Mouse (Mus musculus) macrophage (primary cell): ENCODE results near the gene Morn1. TPM values are rescaled to one million over a fixed set of nuclear protein-coding genes. Genes with fewer than 3 reads are reported as not detected.
A peak's percentile ranks its signal among the peaks of the same experiment; 100 is the strongest.

Experiments used
- H3K27ac ChIP-seq: fragments of 350-480 bp; formaldehyde crosslinking; 2 replicates; pipeline ENCODE4 v1.9.0; 2021
- H3K36me3 ChIP-seq: fragments of 350-480 bp; formaldehyde crosslinking; 2 replicates; pipeline ENCODE4 v1.9.0; 2021; ENCODE audit errors: inconsistent target
- H3K4me3 ChIP-seq: fragments of 350-480 bp; formaldehyde crosslinking; 2 replicates; pipeline ENCODE4 v1.9.0; 2021; ENCODE audit errors: inconsistent target
- H3K79me2 ChIP-seq: fragments of 350-480 bp; formaldehyde crosslinking; 2 replicates; pipeline ENCODE4 v1.9.0; 2021; ENCODE audit errors: inconsistent target
- WGBS: methylation state at CpG from one replicate; pipeline ENCODE4 v1.1.7; 2026; ENCODE audit warnings: inconsistent platforms; ENCODE audit not compliant: missing documents; 5-methylcytosine and 5-hydroxymethylcytosine counted together
- polyA plus RNA-seq: library from polyadenylated mRNA; stranded (reverse); fragments of 250-400 nt; gene quantifications from 3 replicates; pipeline ENCODE4 v1.2.4, GENCODE M21; 2018; ENCODE audit warnings: inconsistent platforms
- total RNA-seq, 78 experiments: library from RNA; depleted of rRNA; stranded (reverse); fragments of 250-400 nt; gene quantifications; 1 replicate in 9 of 78; 2 replicates in 24 of 78; 3 replicates in 43 of 78; 4 replicates in 2 of 78; pipeline ENCODE4 v1.2.4; 2018; ENCODE audit warnings: inconsistent platforms in 56 of 78

Gene Morn1
- total RNA-seq (2018; cell fraction: chromatin; rRNA removed) = 10 to 100 TPM in 19 of 26 experiments, 1 to 10 TPM in 7; 4.5 to 28.2 (median 18.7) TPM
- total RNA-seq (2018; cell fraction: cytosol; rRNA removed) = 1 to 10 TPM in 22 of 26 experiments, under 1 TPM in 4; 0.81 to 3.7 (median 1.4) TPM
- total RNA-seq (2018; cell fraction: nucleus; rRNA removed) = 10 to 100 TPM in 8 of 26 experiments, 1 to 10 TPM in 18; 1.4 to 17.2 (median 6.5) TPM
- polyA plus RNA-seq = 0.93 to 6.7 TPM (median 1.7 TPM) in 3 replicates

DNA sequence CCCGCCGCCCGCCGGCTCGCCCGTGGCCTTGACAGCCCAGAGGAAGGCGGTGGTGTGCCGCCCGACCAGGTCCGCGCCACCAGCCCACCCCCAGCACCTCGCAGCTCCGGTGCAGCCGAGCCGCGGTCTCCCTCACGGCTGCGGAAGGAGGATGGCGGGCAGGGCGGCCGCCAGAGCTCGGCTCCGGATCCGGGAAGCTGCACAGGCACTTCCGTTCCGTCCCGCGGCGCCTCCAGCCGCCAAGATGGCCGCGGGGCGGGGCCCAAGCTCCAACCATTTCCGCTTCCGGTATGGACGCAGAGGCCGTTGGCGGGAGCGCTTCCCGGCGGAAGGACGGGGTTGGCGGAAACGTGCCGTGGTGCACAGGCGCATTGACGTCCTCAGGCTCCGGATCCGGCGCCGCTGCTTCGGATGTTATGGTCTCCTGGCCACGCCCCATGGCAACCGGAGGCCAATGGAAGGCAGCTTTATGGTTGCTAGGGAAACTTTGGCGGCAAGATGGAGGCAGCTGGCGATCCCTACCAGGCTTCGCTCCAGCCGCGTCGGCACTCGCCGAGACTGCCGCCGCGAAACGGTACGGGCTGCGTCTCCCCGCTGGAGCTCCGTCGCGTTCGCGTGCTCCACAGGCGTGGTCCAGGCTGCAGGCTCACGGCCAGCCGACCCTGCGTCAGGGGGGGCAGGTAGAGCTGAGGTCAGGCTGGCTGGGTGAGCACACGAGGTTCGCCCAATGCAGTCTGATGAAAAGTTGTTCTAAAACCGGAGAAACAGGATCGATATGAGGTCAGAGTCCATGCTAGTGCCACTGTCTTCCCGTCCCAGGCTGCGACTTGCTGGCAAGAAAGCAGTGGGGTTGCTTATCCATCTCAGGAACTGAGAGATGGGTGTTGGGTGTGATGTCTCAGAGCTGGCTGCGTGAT, at the start of gene Morn1, which contains the start of gene Rer1:
Gene Morn1 (plus strand): TSS at position 470 of the 917 bp plus-strand sequence.
Gene Rer1 (minus strand): TSS at position 275 of the 917 bp plus-strand sequence.
- peak within 1 kb of the TSS; percentile 92 for H3K4me3 ChIP-seq
- peaks cover 7% of the 10 kb centered on the region; the same call in 1 of the 2 replicates for H3K36me3 ChIP-seq
- H3K79me2 ChIP-seq = peaks cover 44% of the 10 kb centered on the region
- under 1% methylated on average over 75 of the region's 85 CpGs for WGBS
- peak within 1 kb of the TSS; percentile 37 for H3K27ac ChIP-seq

- 70% methylated on average over 9 of the region's 9 CpGs for WGBS
- Histone ChIP-seq H3K79me2 (no peaks in the 10 kb centered on the region), H3K36me3 (no peaks in the 10 kb centered on the region), H3K27ac (no peak overlapping the region), H3K4me3 (no peak overlapping the region)
Measured at GRCm38 (mm10) chr4:155040197-155040596, 46.2 kb upstream of the Morn1 start.

GRCm38 (mm10) chr4:155040696-155041095, 45.7 kb upstream of the Morn1 start:
- H3K79me2 ChIP-seq = no peaks in the 10 kb centered on the region
- 69% methylated on average over 6 of the region's 6 CpGs for WGBS
- H3K27ac ChIP-seq = no peak overlapping the region
- H3K36me3 ChIP-seq = no peaks in the 10 kb centered on the region
- no peak overlapping the region for H3K4me3 ChIP-seq

- WGBS = 5% methylated on average over 58 of the region's 65 CpGs
- no peak overlapping the region for H3K4me3 ChIP-seq
- H3K27ac ChIP-seq = no peak overlapping the region
- no peaks in the 10 kb centered on the region for H3K36me3 ChIP-seq
- H3K79me2 ChIP-seq = no peaks in the 10 kb centered on the region
Measured at GRCm38 (mm10) chr4:155042606-155043288, 43.6 kb upstream of the Morn1 start.

- Histone ChIP-seq H3K27ac (no peak overlapping the region), H3K36me3 (no peaks in the 10 kb centered on the region), H3K79me2 (no peaks in the 10 kb centered on the region), H3K4me3 (no peak overlapping the region)
- 3% methylated on average over 18 of the region's 25 CpGs for WGBS
Measured at GRCm38 (mm10) chr4:155043289-155043625, 43.1 kb upstream of the Morn1 start.

- Histone ChIP-seq H3K27ac (no peak overlapping the region), H3K79me2 (no peaks in the 10 kb centered on the region), H3K36me3 (no peaks in the 10 kb centered on the region), H3K4me3 (no peak overlapping the region)
- WGBS = 84% methylated on average over 14 of the region's 14 CpGs
Measured at GRCm38 (mm10) chr4:155046636-155047035, 39.7 kb upstream of the Morn1 start.

DNA sequence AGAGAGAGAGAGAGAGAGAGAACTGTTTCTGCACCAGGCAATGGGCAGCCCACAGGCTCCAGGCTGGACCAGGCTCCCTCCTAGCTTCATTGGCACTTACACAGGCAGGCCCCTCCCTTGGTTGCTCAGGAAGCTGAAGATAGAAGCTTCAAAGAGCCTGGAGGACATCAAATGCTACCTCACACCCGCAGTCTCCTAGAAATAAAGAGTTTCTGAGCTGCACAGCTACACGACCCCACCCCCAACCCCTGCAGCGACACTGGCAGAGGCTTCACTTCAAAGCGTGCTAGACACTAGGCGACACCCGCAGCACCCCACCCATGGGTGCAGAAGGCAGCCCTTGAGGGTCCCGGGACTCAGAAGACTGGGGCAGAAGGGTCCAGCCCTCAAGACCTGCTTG, 36.3 kb upstream of the Morn1 start:
- Histone ChIP-seq H3K4me3 (no peak overlapping the region), H3K36me3 (no peaks in the 10 kb centered on the region), H3K27ac (no peak overlapping the region), H3K79me2 (no peaks in the 10 kb centered on the region)
- WGBS = 73% methylated on average over 7 of the region's 7 CpGs

- 71% methylated on average over 10 of the region's 10 CpGs for WGBS
Measured at GRCm38 (mm10) chr4:155056724-155057123, 29.7 kb upstream of the Morn1 start, which contains the start of gene Plch2. TSS of gene Plch2 (minus strand) at chr4:155056784.

GRCm38 (mm10) chr4:155058325-155058724, 28.1 kb upstream of the Morn1 start:
- WGBS = 51% methylated on average over 10 of the region's 10 CpGs
- Histone ChIP-seq H3K79me2 (no peaks in the 10 kb centered on the region), H3K4me3 (no peak overlapping the region), H3K27ac (no peak overlapping the region), H3K36me3 (no peaks in the 10 kb centered on the region)

More at GRCm38 (mm10) chr4:155056724-155057123, 29.7 kb upstream of the Morn1 start, which contains the start of gene Plch2:
- Histone ChIP-seq H3K79me2 (no peaks in the 10 kb centered on the region), H3K36me3 (no peaks in the 10 kb centered on the region), H3K4me3 (no peak within 1 kb of the TSS), H3K27ac (no peak within 1 kb of the TSS)

GRCm38 (mm10) chr4:155063895-155064294, 22.5 kb upstream of the Morn1 start:
- H3K79me2 ChIP-seq = no peaks in the 10 kb centered on the region; the same call in 1 of the 2 replicates
- WGBS = 88% methylated on average over 3 of the region's 3 CpGs
- H3K4me3 ChIP-seq = no peak overlapping the region
- no peaks in the 10 kb centered on the region for H3K36me3 ChIP-seq
- H3K27ac ChIP-seq = no peak overlapping the region

GRCm38 (mm10) chr4:155064474-155064873, 21.9 kb upstream of the Morn1 start:
- 96% methylated on average over 2 of the region's 2 CpGs for WGBS
- H3K79me2 ChIP-seq = no peaks in the 10 kb centered on the region; the same call in 1 of the 2 replicates
- H3K27ac ChIP-seq = no peak overlapping the region
- no peak overlapping the region for H3K4me3 ChIP-seq
- H3K36me3 ChIP-seq = peaks cover 1% of the 10 kb centered on the region; the same call in 1 of the 2 replicates

DNA sequence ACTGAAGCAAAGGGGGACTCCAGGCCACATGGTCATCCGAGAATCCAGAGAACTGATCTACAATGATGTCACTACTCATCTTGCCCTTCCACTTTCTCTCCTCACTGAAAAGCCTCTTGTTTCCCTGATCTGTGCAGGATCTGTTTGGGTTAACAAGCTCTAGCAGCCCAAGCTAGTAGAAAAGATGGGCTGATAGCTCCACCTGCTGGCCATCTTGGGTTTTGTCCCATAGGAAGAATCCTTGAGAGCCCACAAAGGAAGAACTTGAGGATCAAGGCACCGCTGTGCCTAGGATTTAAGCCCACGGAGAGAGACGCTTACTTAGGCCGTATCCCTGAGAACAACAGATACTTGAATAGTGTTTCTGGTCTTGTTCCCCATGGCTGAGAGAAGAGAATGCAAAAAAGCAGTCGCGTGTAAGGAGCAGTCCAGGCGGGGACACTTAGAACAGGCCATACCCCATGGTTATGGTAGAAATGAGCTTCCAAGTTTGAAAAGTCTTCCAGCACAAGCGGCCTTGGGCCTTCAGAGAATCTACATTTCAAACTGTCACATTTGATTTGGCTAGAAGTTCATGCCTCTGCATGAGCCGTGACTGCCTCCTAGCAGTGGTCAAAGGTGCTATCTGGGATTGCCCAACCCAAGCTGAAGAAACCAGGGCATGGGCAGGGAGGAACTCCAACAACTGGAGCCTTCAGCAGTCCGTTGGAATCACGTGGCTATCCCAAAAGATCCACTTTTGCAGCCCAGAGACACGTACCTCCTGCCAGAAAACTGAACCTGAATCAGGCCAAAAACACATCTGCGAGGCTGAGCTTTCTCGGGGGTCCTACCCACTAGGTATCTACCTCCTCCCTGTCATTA, 20.2 kb upstream of the Morn1 start:
- peak overlapping the region; percentile 26 for H3K4me3 ChIP-seq
- H3K36me3 ChIP-seq = peaks cover 17% of the 10 kb centered on the region; the same call in 1 of the 2 replicates
- H3K27ac ChIP-seq = peak overlapping the region; percentile 46
- H3K79me2 ChIP-seq = no peaks in the 10 kb centered on the region; the same call in 1 of the 2 replicates
- 4% methylated on average over 15 of the region's 15 CpGs for WGBS

DNA sequence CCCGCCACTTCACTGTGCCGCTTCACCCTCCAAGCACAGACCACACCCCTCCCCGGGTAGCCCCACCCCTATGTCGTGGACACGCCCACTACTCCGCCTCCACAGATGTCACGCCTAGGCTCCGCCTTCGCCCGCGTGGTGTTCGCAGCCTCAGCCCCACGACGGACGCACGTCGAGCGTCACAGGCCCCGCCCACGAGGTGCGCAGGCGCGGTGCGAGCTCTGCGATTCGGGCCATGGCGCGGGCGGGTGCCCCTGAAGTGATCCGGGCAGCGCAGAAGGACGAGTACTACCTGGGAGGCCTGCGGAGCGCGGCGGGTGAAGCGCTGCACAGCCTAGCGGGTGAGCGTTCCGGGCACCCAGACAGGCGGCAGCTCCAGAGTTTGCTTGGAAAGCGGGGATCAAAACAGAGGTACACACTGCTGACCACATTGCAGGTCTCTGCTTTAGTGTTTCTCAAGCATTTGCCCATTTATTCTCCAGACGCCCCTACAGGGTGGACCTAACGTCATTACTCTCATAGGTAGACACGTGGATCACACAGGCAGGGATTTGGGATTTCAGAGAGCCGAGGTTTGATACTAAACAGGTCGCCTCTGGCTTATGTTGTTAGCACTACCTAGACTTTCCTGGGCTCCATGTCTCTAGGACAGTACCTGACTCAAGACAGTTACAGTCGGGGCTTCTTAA, 19.4 kb upstream of the Morn1 start, which contains the start of gene Pex10:
Gene Pex10 (plus strand): TSS at position 183 of the 689 bp plus-strand sequence.
- H3K27ac ChIP-seq = peak within 1 kb of the TSS; percentile 52
- H3K79me2 ChIP-seq = no peaks in the 10 kb centered on the region; the same call in 1 of the 2 replicates
- peak within 1 kb of the TSS; percentile 75 for H3K4me3 ChIP-seq
- 2% methylated on average over 48 of the region's 48 CpGs for WGBS
- peaks cover 25% of the 10 kb centered on the region; the same call in 1 of the 2 replicates for H3K36me3 ChIP-seq
